Mouse (Mus musculus) heart, postnatal 10 days (tissue): ENCODE data around the gene Rpp25. TPM values are rescaled to one million over a fixed set of nuclear protein-coding genes. Genes with fewer than 3 reads are reported as not detected.

Experiments
- DNase-seq, 2 experiments: peaks; one replicate each; pipeline ENCODE4 v3.0.0; 2021
- intact Hi-C: fragments of 180-260 bp; cut with DNase I; formaldehyde crosslinking; loops from one replicate; pipeline ENCODE4 v1.15.1; 2025
- total RNA-seq, 2 experiments: library from RNA; stranded (reverse); gene quantifications; 2 replicates each; pipeline ENCODE4 v1.2.3; 2021

Rpp25 gene
- total RNA-seq, 2 experiments from 2014 or later = 3.4 to 5.7 TPM

DNA sequence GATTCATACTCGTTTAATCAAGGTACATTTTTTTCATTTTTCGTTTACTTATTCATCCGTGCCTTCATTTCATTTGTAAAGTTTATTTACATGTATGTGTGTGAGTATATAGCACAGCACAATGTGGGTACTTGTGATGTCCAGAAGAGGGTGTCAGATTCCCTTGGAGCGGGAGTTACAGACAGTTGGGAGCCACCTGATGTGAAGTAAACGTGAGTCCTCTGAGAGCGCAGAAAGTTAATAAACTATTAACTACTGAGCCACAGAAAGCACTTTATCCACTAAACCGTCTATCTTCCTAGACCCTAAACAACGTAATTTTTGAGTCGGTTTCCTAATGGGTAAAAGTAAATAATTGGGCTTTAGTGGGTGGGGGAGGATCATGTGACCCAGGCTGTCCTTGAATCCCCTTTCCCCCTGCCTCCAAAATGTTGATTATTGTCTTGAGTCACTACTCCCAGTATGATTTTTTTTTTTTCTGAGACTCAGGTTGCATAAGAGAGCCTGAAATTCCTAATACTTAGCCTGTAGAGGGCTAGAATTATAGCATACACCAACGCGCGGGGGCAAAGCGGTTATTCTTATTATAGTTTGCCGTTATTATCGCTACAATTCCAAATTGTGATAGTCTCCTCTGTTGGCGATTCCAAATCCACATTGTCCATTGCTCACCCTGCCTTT lies 16.7 kb downstream of the Rpp25 start:
- intact Hi-C loops = loop anchor here (5.0 to 10.0 kb wide), 2 partner anchors 137 to 244 kb away; partner anchors contain the start of gene Clk3

DNA sequence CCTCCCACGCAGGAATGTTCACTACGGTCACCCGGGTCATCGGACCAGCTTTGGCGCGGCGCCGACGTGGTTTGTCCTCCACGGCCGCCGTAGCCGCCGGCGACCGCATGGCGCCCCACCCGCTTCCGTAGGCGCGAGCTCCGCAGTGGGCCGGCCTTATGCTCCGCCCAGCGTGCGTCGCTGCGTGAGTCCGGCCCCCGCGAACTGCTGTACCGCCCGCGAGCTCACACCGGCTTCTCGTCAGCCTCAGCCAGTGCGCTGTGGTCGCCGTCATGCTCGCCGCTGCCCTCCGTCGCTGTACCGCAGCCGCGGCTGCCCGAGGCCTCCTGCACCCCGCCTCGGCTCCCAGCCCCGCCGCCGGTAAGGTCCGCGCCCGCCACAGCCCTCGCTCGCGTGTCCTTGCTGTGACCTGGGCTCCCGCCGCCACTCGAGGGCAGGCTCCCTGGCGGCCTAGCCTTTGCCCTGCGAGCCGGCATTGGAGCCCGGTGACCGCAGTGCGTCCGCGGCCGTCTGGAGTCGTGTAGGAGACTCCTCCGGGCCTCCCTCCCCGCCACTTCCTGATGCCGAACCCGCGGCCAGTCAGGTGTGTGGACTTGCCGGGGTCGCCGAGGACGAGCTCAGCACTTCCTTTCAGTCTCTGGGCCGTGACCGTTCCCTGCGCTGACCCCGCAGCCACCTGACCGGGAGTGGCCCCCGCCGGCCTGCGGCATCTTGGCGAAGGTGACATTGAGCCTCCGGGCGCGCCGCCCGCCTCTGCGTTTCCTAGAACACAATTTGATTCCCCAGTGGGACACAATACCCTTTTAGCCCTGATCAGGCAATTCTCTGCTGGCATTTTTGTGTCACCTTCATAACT lies 17.5 kb downstream of the Rpp25 start, which contains the start of gene Cox5a:
Cox5a (plus strand) TSS at position 219 of the 856 bp plus-strand sequence.
- DNase-seq = peak; percentile 97
- intact Hi-C loops = loop anchor here (5.0 to 10.0 kb wide), 2 partner anchors 136 to 244 kb away; partner anchors contain the start of gene Clk3

More for the DNA sequence above, 16.7 kb downstream of the Rpp25 start:
- no peak for DNase-seq

DNA sequence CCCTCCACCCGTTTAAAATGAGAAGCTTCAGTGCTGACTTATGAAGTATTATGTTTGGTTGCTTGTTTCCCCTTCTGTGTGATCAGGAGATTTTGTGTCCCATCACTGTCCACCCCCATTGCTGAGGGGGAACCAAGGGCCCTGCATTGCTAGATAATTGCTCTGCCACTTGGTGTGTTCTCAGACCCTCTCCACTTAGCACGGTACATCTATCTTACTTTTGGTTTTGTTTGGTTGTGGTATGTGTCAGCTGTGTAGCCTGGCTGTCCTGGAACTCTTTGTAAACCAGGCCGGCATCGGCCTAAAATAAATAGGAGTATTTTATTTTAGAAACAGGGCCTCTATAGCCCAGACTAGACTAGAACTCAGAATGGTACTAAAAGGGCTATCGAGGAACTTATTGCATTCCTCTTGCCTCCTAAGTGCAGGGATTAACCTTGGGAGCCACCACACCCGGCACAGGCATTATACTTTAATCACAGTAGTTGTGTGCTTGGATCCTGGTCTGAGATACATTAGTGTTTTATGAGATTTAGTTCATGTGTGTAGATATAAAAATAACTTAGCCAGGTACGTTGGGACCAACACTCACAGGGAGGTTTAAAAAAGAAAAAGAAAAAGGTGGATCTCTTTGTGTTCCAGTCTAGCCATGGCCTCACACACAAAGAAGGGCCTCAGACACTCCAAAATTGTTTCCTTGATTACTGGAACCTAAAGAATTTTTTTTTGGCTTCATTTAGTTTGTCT lies 18.5 kb downstream of the Rpp25 start:
- DNase-seq = no peak
- intact Hi-C loops = loop anchor here (5.0 to 10.0 kb wide), 2 partner anchors 135 to 243 kb away; partner anchors contain the start of gene Clk3

DNA sequence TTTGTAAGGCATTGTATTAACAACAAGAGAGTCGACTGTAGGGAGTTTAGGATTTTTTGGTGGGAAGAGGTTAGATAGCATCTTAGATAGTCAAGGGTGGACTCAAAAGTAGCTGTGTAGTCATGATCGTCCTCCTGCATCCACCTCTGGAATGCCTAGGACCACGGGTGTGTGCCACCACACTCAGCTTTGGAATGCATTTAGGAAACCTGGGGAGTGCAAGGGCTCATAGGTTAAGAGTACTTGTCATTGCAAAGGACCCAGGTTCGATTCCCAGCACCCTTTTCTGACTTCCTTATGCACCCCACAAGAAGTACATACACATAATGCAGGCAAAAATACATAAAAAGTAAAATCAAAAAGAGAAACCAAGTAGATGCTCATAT lies 19.0 kb downstream of the Rpp25 start:
- intact Hi-C loops = loop anchor here (5.0 to 10.0 kb wide), 2 partner anchors 134 to 242 kb away; partner anchors contain the start of gene Clk3
- DNase-seq = no peak

DNA sequence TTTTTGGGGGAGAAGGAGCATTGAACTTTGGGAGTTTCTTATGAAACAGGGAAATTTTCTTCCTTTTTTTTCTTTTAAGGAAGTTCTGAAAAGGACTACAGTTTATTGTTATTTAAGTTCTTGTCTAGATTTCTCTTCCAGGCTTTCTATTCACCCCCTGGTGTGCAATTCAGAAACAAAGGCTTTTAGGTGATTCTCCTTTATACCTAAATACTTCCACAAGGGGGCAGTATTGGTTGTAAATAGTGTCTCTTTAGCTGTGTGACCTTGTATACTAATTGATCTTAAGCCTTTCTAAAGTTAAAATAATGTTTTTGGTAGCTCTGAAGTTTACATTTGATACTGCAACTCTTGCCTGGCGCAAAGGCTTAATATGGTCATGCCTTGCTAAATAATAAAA lies 19.9 kb downstream of the Rpp25 start:
- intact Hi-C loops = loop anchor here (5.0 to 10.0 kb wide), 2 partner anchors 134 to 241 kb away; partner anchors contain the start of gene Clk3
- DNase-seq = no peak

DNA sequence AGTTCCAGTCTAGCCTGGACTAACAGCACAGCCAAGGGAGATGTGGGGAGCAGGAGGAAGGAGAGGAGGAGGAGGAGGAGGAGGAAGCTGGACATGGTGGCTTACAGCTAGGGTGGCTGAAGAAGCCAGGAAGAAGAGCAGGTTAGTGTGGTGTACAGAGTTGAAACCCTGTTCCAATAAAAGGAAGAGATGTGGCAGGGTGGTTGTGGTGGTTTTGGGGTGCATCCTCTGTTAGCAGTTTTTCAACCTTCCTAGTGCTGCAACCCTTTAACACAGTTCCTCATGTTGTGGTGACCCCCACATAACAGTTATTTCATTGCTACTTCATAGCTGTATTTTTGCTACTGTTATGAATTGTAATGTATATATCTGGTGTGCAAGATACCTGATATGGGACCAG lies 20.6 kb downstream of the Rpp25 start:
- intact Hi-C loops = loop anchor here (5.0 to 10.0 kb wide), 2 partner anchors 133 to 240 kb away; partner anchors contain the start of gene Clk3
- no peak for DNase-seq

DNA sequence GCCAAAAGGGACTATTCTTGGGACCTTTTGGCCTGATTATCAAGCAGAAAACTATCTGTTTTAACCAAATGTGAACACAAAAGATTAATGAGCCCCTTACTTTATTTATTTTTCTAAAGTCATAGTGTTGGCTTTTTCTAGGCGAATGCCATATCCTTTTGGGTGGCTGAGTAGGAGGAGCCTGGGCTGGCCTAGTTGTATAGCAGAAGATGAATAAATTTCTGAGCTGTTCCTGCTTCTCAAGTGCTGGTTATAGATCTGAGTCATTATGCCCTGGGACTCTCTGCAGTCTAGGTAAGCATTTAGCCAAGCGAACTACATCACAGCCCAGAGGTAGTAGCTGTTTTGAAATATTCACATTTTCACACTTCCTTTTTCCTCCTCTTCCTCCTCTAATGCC lies 21.7 kb downstream of the Rpp25 start:
- DNase-seq = no peak
- intact Hi-C loops = loop anchor here (10.0 kb wide), 1 partner anchor 239 kb away; the partner anchor contains the start of gene Clk3

DNA sequence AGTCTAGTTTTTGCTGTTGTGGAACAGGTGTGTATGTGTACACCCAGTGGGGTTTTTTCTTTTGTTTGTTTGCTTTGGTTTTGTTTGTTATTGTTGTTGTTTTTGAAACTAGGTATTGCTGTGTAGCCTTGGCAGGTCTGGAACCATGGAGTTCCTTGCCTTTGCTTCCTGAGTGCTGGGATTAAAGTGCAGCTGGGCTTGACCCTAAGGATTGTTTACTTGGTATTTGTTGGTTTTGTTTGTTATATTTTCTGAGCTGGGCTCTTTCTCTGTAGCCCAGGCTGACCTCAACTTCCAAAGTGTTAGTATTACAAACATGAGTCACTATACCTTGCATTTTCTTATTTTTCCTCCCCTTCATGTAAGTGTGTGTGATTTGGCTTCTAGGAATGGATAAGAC lies 22.6 kb downstream of the Rpp25 start:
- intact Hi-C loops = loop anchor here (10.0 kb wide), 1 partner anchor 238 kb away; the partner anchor contains the start of gene Clk3
- DNase-seq = no peak

DNA sequence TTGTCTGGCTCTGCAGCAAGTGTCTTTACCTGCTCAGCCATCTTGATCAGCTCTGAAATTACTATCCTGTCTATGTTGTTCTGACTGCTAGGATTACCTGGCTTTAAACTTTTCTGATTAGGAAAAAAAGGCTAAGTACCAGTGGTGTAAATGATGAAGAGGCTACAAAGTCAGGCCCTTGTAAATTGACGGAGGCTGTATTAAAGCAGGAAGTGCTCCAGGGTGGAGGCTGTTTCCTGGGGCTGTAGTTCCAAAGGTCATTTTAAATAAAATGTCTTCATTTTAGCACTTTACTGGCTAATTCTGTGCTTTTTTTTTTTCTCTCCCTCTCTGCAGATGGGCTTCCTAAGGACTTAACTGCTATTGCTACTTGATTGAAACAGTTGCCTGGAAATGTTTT lies 28.1 kb downstream of the Rpp25 start:
- DNase-seq = no peak
- intact Hi-C loops = no loop called here

DNA sequence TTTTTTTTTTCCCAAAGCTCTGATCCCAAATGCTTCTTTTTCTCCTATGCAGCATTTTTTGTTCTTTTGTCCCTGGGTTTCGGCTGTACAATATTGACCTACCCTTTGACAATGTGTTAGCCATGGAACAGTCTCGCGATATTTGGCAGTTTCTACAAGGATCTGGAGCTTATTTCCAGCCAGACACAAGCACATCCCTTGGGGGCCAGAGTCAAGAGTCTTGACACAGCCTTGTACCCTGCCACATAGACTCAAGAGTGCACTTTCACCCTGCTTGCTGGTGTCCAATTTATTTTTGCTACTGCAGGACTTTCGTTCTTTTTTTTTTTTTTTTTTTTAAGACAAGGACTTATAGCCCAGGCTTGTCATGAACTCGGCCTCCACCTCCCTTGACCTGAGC lies 32.5 kb downstream of the Rpp25 start:
- intact Hi-C loops = no loop called here
- no peak for DNase-seq

DNA sequence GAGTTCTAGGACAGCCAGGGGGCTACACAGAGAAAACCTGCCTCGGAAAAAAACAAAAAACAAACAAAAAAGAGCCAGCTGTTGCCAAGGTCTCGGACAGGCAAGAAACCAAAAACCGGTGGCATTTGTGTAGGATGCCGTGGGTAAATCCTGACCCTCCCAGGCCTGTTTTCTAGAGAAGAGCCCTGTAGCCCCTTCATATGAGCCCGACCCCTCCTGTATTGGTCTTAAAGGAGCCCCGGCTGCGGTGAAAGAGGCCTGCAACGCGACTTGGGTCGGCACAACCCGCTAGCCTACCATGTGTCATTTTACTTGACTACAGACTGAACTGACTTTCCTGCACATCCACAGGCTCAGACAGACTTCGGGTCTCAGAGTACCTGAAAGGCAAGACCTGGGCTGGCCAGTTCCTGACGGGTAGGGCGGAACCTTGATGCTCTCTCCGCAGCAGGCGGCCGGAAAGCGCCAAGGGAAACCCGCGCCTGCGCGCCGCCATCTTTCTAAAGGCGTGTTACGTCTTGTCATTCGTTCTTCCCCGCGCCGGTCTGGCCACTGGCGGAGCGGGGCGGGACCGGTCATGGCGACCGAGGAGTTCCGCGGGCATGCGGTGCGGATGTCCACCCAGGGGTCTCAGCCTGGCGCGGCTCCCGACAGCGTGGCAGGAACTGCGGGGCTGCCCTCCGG lies 33.4 kb downstream of the Rpp25 start, which contains the start of gene Fam219b:
Fam219b (plus strand) TSS at position 485 of the 684 bp plus-strand sequence.
- DNase-seq = peak; percentile 94 to 95
- intact Hi-C loops = no loop called here

DNA sequence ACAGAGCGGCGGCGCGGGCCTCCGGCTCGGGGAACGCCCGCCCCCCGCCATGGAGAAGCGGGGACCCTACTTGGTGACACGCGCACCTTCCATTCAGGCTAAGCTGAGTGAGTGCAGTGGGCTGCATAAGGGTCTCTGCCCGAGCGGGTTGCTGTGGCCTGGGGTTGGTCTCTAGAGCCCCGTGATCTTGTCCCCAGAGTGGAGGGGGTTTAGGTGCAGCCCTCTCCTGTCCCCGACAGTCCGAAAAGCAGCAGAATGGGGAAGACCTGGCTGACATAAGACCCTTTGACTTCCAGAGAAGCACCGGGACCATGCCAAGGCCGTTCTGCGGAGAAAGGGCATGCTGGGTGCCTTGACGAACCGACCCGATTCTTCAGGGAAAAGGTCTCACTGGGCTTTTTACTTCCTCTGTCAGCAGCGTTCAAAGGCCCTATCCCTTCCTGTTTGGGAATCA lies 33.9 kb downstream of the Rpp25 start:
- intact Hi-C loops = no loop called here
- no peak for DNase-seq

DNA sequence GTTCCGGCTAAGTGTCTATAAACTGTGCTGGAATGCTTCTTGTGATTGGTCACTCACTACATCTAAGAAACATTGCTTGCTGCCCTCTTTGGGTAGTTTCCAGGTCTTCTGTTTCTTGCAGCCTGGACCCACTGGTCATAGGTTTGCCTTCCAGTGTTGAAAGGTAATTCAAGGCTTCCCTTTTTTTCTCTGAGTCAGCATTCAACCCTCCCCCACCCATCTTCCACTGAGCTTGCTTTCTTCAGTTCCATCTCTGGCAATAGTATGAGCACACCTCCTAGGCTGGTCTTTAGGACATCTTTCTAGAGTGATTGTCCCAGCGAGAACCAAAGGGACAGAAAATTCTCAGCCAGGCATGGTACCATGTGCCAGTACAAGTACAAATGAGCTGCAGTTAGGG lies 35.7 kb downstream of the Rpp25 start:
- DNase-seq = no peak
- intact Hi-C loops = no loop called here

DNA sequence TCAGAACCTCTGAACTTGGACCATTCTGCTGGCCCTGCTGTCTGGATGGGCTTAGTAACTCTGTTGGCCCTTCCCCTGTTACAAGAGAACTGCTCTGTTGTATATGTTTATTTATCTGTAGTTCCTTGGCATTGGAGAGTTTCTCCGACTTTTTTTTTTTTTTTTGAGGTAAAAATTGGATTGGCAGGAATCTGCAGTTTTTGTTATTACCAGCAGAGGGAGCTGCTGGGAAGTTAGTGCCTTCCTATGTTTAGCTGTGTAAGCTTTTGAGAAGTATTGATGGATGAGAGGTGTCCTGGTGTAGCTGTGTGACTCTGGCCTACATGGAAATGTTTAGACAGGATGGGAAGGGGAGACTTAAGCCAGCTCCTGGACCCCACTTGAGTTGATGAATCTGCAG lies 37.5 kb downstream of the Rpp25 start:
- DNase-seq = peak; percentile 69 to 80
- intact Hi-C loops = loop anchor here (1.0 to 5.0 kb wide), 2 partner anchors 46 to 114 kb away; partner anchors contain the start of gene Ulk3

DNA sequence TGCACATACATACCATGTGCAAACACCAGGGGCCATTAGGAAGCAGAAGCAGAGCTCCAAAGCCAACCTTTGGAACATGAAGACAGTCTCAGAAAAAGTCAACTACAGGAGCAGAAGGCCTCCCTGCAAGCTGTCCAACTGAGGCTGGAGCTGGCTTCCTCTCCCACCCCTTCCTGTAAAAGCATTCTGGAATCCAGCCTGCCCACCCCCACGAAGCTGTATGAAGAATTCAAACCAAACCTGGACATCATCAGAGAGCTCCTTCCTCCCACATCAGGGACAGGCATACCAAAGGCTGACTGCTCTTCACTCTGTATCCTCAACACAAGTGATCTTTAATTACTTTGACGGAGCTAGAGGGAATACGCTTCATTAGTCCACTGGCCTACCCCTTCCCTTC lies 40.1 kb downstream of the Rpp25 start:
- intact Hi-C loops = loop anchor here (5.0 kb wide), 1 partner anchor 43 kb away; the partner anchor contains the start of gene Ulk3
- no peak for DNase-seq

DNA sequence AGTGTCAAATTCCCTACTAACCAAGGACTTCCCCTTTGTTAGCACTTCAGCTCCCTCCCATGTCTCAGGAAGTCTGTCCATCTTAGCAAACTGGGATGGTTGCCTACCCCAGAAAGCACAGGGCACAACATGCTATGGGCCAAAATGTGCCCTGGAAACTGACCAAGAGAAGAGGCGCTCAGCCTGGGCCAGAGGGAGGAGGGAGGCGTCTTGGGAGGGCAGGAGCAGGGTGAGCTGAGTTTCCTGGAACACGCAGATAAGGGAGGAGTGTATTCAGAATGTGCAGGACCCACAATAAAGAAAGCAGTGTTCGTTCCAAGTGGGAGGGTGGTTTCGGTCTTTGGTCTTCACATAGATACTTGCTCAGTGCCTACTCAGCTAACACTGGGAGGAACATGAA lies 43.5 kb downstream of the Rpp25 start:
- DNase-seq = peak in 1 of 2 experiments; percentile 64
- intact Hi-C loops = no loop called here

DNA sequence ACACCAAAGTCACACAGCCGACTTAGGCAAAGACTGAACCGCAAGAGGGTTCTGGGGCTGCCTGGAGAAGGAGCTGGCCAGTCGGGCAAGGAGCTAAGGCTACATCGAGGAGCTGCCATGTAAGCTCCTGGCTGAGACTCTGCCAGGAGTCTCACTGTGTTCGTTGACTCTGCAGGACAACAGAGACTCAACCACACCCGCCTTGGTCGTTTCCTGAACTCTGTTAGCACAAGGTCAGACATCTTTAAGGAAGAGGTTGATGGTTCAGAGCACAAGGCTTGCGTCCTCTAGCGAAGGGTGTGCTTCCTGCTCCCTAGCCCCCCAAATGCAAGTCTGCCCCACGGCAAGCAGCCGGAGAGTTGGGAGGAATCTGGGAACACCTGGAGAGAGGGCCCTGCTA lies 44.0 kb downstream of the Rpp25 start:
- no peak for DNase-seq
- intact Hi-C loops = no loop called here

DNA sequence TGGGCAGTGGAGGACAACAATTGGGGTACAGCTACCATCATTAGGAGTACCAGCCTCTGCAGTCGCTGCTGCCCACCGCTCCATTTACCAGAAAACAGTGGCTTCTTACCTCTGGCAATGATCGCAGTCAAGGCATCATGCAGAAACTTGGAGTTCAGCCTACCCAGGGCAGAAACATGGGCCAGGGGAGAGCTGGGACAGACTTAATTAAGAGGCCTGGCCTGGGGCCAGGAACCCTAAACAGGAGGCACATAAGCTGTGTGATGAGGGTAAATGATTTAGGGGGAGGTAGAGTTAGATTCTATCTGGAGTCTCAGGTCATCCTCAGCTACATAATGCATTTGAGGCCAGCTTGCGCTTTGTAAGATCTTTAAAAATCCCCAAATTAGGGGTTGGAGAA lies 45.4 kb downstream of the Rpp25 start:
- intact Hi-C loops = no loop called here
- DNase-seq = no peak

DNA sequence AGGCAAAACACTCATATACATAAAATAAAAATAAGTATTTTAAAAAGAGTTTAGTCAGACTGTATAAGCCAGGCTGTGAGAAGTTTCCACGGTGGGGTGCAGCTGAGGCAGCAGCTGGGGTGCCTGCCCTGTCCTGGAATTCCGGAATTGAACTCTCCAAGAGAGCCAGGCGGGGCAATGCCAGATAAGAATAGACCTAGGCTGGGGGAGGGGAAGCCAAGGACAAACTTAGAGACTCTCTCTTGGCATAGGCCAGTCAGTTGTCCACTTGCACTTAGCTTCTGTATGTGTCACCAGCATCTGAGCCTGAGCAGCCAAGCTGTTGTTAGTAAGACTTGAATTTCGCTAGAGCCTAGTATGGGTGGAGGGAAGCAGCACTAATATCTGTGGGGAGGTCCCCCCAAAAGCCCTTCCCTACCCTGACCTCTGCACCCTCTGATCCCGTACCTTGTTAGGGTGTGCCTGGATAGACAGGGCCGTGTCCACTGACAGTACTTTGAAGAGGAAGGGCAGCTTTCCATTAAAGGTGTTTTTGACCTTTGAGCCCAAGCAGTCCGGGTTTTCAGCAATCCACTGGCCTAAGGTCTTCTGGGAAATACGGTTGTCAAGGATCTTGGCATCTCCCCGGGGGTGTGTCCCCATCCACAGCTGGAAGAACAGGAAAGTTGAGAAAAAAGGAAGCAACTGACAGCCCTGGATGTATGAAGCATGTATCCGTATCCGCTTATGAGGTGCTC lies 46.5 kb downstream of the Rpp25 start:
- DNase-seq = peak; percentile 83 to 88

More for the DNA sequence above, 46.5 kb downstream of the Rpp25 start:
- intact Hi-C loops = no loop called here
